Mouse (Mus musculus): ENCODE results near the gene Neurog3. TPM values are rescaled to one million over a fixed set of nuclear protein-coding genes. Genes with fewer than 3 reads are reported as not detected.

Neurog3 gene
- polyA plus RNA-seq, 1 experiment, result not detected

GRCm38 (mm10) chr10:62172841-62173553 lies 40.1 kb downstream of the Neurog3 start:
- H3K79me2 ChIP-seq (ENCODE audit: control insufficient read depth, insufficient read depth), result no peaks in the 10 kb centered on the region
- no peaks in the 10 kb centered on the region for H3K27me3 ChIP-seq (ENCODE audit: control insufficient read depth, insufficient read depth, insufficient read length)
- no peak overlapping the region for H3K4me3 ChIP-seq (ENCODE audit: insufficient read depth, poor library complexity, severe bottlenecking)
- H3K79me3 ChIP-seq (ENCODE audit: low read depth), result no peaks in the 10 kb centered on the region
- H3K36me3 ChIP-seq (ENCODE audit: control insufficient read depth, insufficient read depth), result no peaks in the 10 kb centered on the region
- H3ac ChIP-seq (ENCODE audit: control insufficient read depth, insufficient read length, low read depth), result no peak overlapping the region
- TF ChIP-seq CTCF (IDR thresholded peaks at IDR 0.05; ENCODE audit: control insufficient read depth, insufficient read depth, insufficient read length) (no peak), MYOD1 (IDR thresholded peaks at IDR 0.05; ENCODE audit: control insufficient read depth, insufficient read length, low read depth) (no peak), MAX (IDR thresholded peaks at IDR 0.05) (no peak), USF1 (IDR thresholded peaks at IDR 0.05; ENCODE audit: low read depth) (no peak), MYOG (IDR thresholded peaks at IDR 0.05; ENCODE audit: control insufficient read depth, extremely low read depth, insufficient read length) (no peak)

DNA sequence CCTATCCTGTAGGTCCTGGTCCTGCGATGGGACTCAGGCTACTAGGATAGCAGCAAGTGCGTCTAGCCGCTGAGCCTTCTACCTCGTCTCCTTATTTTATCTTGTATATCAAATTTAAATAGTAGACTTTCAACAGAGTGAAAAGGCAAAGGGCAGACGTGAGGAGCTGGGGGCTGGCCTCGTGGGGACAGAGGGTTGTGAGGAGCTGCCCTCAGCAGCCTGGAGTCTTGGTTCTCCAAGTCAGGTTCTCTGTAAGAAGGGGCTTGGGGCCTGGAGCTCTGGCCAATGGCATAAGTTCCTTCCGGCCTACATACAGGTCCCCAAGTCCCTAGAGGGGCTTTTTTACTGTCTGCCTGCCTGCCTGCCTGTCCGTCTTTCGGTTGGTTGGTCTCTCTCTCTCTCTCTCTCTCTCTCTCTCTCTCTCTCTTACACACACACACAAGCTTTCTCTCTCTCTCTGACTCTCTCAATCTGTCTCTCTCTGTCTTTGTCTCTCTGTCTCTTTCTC lies 41.1 kb downstream of the Neurog3 start:
- Histone ChIP-seq H3K27me3 (ENCODE audit: control insufficient read depth, insufficient read depth, insufficient read length) (no peaks in the 10 kb centered on the region), H3K36me3 (ENCODE audit: control insufficient read depth, insufficient read depth) (no peaks in the 10 kb centered on the region), H3K79me3 (ENCODE audit: low read depth) (no peaks in the 10 kb centered on the region), H3K4me3 (ENCODE audit: insufficient read depth, poor library complexity, severe bottlenecking) (no peak overlapping the region), H3ac (ENCODE audit: control insufficient read depth, insufficient read length, low read depth) (no peak overlapping the region), H3K79me2 (ENCODE audit: control insufficient read depth, insufficient read depth) (no peaks in the 10 kb centered on the region)
- TF ChIP-seq FOSL1 (IDR thresholded peaks at IDR 0.05; ENCODE audit: insufficient read depth, low read length, poor library complexity, severe bottlenecking) (no peak), CTCF (IDR thresholded peaks at IDR 0.05; ENCODE audit: control insufficient read depth, insufficient read depth, insufficient read length) (no peak), CEBPB (IDR thresholded peaks at IDR 0.05; ENCODE audit: low read depth) (no peak), MAX (IDR thresholded peaks at IDR 0.05) (no peak), MYOD1 (IDR thresholded peaks at IDR 0.05; ENCODE audit: control insufficient read depth, insufficient read length, low read depth) (no peak), MYOG (IDR thresholded peaks at IDR 0.05; ENCODE audit: control insufficient read depth, extremely low read depth, insufficient read length) (no peak)

GRCm38 (mm10) chr10:62174533-62175313 lies 41.8 kb downstream of the Neurog3 start:
- Histone ChIP-seq H3K79me3 (ENCODE audit: low read depth) (no peaks in the 10 kb centered on the region), H3K79me2 (ENCODE audit: control insufficient read depth, insufficient read depth) (no peaks in the 10 kb centered on the region), H3K27me3 (ENCODE audit: control insufficient read depth, insufficient read depth, insufficient read length) (no peaks in the 10 kb centered on the region), H3ac (ENCODE audit: control insufficient read depth, insufficient read length, low read depth) (no peak overlapping the region), H3K36me3 (ENCODE audit: control insufficient read depth, insufficient read depth) (no peaks in the 10 kb centered on the region), H3K4me3 (ENCODE audit: insufficient read depth, poor library complexity, severe bottlenecking) (no peak overlapping the region)
- TF ChIP-seq FOSL1 (IDR thresholded peaks at IDR 0.05; ENCODE audit: insufficient read depth, low read length, poor library complexity, severe bottlenecking), result no peak

DNA sequence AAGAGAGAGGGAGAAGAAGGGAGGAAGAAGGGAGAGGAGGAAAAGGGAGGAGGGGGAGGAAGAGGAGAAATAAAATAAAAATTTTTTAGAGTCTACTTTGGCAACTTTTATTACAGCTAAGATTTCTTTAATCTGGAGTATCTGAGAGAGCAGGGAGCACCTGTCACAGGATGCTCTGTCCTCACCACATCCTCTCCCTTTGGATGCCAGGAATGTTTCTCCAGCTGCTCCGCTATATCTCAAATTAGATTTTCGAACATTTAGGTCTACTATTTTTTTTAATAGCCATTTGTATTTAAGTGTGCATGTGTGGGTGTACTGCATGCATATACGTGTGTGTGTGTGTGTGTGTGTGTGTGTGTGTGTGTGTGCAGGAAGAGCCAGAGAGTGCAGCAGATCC lies 47.1 kb downstream of the Neurog3 start:
- Histone ChIP-seq H3K36me3 (ENCODE audit: control insufficient read depth, insufficient read depth) (no peaks in the 10 kb centered on the region), H3K79me2 (ENCODE audit: control insufficient read depth, insufficient read depth) (no peaks in the 10 kb centered on the region), H3K4me3 (ENCODE audit: insufficient read depth, poor library complexity, severe bottlenecking) (no peak overlapping the region), H3K79me3 (ENCODE audit: low read depth) (no peaks in the 10 kb centered on the region), H3K27me3 (ENCODE audit: control insufficient read depth, insufficient read depth, insufficient read length) (no peaks in the 10 kb centered on the region), H3ac (ENCODE audit: control insufficient read depth, insufficient read length, low read depth) (no peak overlapping the region)
- no peak for TF ChIP-seq FOSL1 (IDR thresholded peaks at IDR 0.05; ENCODE audit: insufficient read depth, low read length, poor library complexity, severe bottlenecking)
- TF ChIP-seq MYOD1 (IDR thresholded peaks at IDR 0.05; ENCODE audit: control insufficient read depth, insufficient read length, low read depth), result peak; percentile 54
- TF ChIP-seq CEBPB (IDR thresholded peaks at IDR 0.05; ENCODE audit: low read depth), result no peak
- no peak for TF ChIP-seq USF1 (IDR thresholded peaks at IDR 0.05; ENCODE audit: low read depth)
- TF ChIP-seq MAX (IDR thresholded peaks at IDR 0.05), result no peak

DNA sequence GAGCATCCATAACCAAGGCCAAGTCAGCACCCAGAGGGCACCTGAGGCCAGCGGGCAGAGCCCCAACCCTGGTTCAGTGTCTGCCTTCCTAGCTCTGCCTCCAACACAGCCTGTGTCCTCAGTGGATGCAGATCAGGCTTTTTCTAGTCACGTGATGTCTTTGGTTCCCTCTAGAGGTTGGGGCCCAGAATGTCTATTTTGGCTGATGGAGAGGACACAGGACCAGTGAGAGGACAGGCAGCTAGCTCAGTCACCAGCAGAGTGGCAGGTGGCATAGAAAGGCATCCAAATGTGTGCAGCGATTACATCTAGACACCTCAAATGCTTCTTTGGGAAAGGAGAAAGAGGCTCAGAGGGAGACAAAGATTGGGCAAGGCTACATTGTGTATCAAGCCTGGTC lies 48.8 kb downstream of the Neurog3 start:
- Histone ChIP-seq H3ac (ENCODE audit: control insufficient read depth, insufficient read length, low read depth) (no peak overlapping the region), H3K36me3 (ENCODE audit: control insufficient read depth, insufficient read depth) (no peaks in the 10 kb centered on the region), H3K27me3 (ENCODE audit: control insufficient read depth, insufficient read depth, insufficient read length) (no peaks in the 10 kb centered on the region), H3K79me3 (ENCODE audit: low read depth) (no peaks in the 10 kb centered on the region), H3K4me3 (ENCODE audit: insufficient read depth, poor library complexity, severe bottlenecking) (no peak overlapping the region), H3K79me2 (ENCODE audit: control insufficient read depth, insufficient read depth) (no peaks in the 10 kb centered on the region)
- TF ChIP-seq USF1 (IDR thresholded peaks at IDR 0.05; ENCODE audit: low read depth) (peak; percentile 81), MAX (IDR thresholded peaks at IDR 0.05) (no peak)

GRCm38 (mm10) chr10:62182471-62183014 lies 49.7 kb downstream of the Neurog3 start:
- TF ChIP-seq MYOD1 (IDR thresholded peaks at IDR 0.05; ENCODE audit: control insufficient read depth, insufficient read length, low read depth) (no peak), CEBPB (IDR thresholded peaks at IDR 0.05; ENCODE audit: low read depth) (no peak), MYOG (IDR thresholded peaks at IDR 0.05; ENCODE audit: control insufficient read depth, extremely low read depth, insufficient read length) (no peak), CTCF (IDR thresholded peaks at IDR 0.05; ENCODE audit: control insufficient read depth, insufficient read depth, insufficient read length) (no peak), MAX (IDR thresholded peaks at IDR 0.05) (no peak), USF1 (IDR thresholded peaks at IDR 0.05; ENCODE audit: low read depth) (no peak), FOSL1 (IDR thresholded peaks at IDR 0.05; ENCODE audit: insufficient read depth, low read length, poor library complexity, severe bottlenecking) (no peak)
- H3K4me3 ChIP-seq (ENCODE audit: insufficient read depth, poor library complexity, severe bottlenecking), result no peak overlapping the region
- H3K27me3 ChIP-seq (ENCODE audit: control insufficient read depth, insufficient read depth, insufficient read length), result no peaks in the 10 kb centered on the region
- H3K79me2 ChIP-seq (ENCODE audit: control insufficient read depth, insufficient read depth), result no peaks in the 10 kb centered on the region
- no peaks in the 10 kb centered on the region for H3K36me3 ChIP-seq (ENCODE audit: control insufficient read depth, insufficient read depth)
- no peaks in the 10 kb centered on the region for H3K79me3 ChIP-seq (ENCODE audit: low read depth)
- no peak overlapping the region for H3ac ChIP-seq (ENCODE audit: control insufficient read depth, insufficient read length, low read depth)
